Mouse (Mus musculus) embryonic fibroblast, embryonic 13.5 days (primary cell): ENCODE data around the gene Dnah7c.
"Not testable (repeated sequence)": the region's sequence is repeated elsewhere in the genome, so short reads cannot be mapped to it uniquely, and the experiment has no call there.

Experiments
- CTCF ChIP-seq: IDR thresholded peaks from 2 replicates; pipeline ENCODE4 v1.5.1; 2011; ENCODE audit warnings: mild to moderate bottlenecking, control low read depth, low read length, moderate library complexity, borderline replicate concordance; ENCODE audit not compliant: insufficient read depth
- POLR2A ChIP-seq: IDR thresholded peaks from 2 replicates; pipeline ENCODE4 v1.6.1; 2011; ENCODE audit warnings: low read depth, mild to moderate bottlenecking, control low read depth, low read length, moderate library complexity

GRCm38 (mm10) chr1:46782227-46782626 lies 356.8 kb downstream of the Dnah7c start:
- TF ChIP-seq CTCF, POLR2A: not testable (repeated sequence)
